Mouse (Mus musculus): Measurements from ENCODE around the gene Stx3. TPM values are rescaled to one million over a fixed set of nuclear protein-coding genes. Genes with fewer than 3 reads are reported as not detected.

Stx3 gene
- total RNA-seq, 2 experiments from 2014 or later: 1.0 to 1.6 TPM

Other genes starting within 250 kb of the Stx3 start
- gene Ms4a6d, start 214.6 kb downstream of the Stx3 start, total RNA-seq (2021): 1 to 10 TPM; 2.0 to 2.5 TPM
- gene Ms4a2, start 195.7 kb downstream of the Stx3 start, total RNA-seq (2021): under 1 TPM; 0.10 to 0.21 TPM
- gene Ms4a3, start 178.6 kb downstream of the Stx3 start, total RNA-seq (2021): not detected
- gene Oosp2, start 158.8 kb downstream of the Stx3 start, total RNA-seq (2021): not detected
- gene Oosp1, start 128.3 kb downstream of the Stx3 start, total RNA-seq (2021): not detected
- gene Oosp3, start 122.3 kb downstream of the Stx3 start, total RNA-seq (2021): not detected
- not detected for gene Gif, start 71.8 kb downstream of the Stx3 start, total RNA-seq (2021)
- 10 to 100 TPM; 53.1 to 57.1 TPM for gene Mrpl16, start 49.0 kb downstream of the Stx3 start, total RNA-seq (2021)
- gene Olfr1417, start 19.8 kb upstream of the Stx3 start, total RNA-seq (2021): not detected
- not detected for gene Olfr1418, start 41.7 kb upstream of the Stx3 start, total RNA-seq (2021)
- gene Olfr1419, start 55.7 kb upstream of the Stx3 start, total RNA-seq (2021): not detected
- not detected for gene Olfr1420, start 67.2 kb upstream of the Stx3 start, total RNA-seq (2021)
- 10 to 100 TPM; 18.7 to 22.8 TPM for gene Patl1, start 93.0 kb upstream of the Stx3 start, total RNA-seq (2021)
- 10 to 100 TPM; 56.9 to 63.4 TPM for gene Osbp, start 146.5 kb upstream of the Stx3 start, total RNA-seq (2021)
- not detected for gene Olfr1423, start 221.9 kb upstream of the Stx3 start, total RNA-seq (2021)
- gene Olfr1424, start 243.3 kb upstream of the Stx3 start, total RNA-seq (2021): not detected

All from gastrocnemius, postnatal 25 days (tissue).